Mouse (Mus musculus) stomach, embryonic 15.5 days (tissue): ENCODE measurements at regions not wholly inside any gene's neighbourhood (a gene's known extent, or its start where the extent isn't known, plus 50 kb on each side); places are given as distances from the start of the nearest gene placed in this dataset.

Experiments
- ATAC-seq: fragments of 200-750 bp; cut with Nextera tagmentation; 2 replicates; pipeline ENCODE4 v1.8.0; 2017; ENCODE audit warnings: low read depth, moderate number of reproducible peaks, moderate TSS enrichment; ENCODE audit not compliant: insufficient read depth, low FRiP score
- H3K27ac ChIP-seq: fragments of 300-500 bp; sonication (generic); 2 replicates; pipeline ENCODE4 v1.5.1; 2015; ENCODE audit warnings: mild to moderate bottlenecking, inconsistent platforms
- H3K27me3 ChIP-seq: fragments of 300-500 bp; sonication (generic); replicated peaks from 2 replicates; pipeline ENCODE4 v1.6.1; 2015; ENCODE audit warnings: inconsistent platforms
- H3K36me3 ChIP-seq: fragments of 300-500 bp; sonication (generic); 2 replicates; pipeline ENCODE4 v1.6.1; 2015; ENCODE audit warnings: inconsistent platforms
- H3K4me1 ChIP-seq: fragments of 300-500 bp; sonication (generic); 2 replicates; pipeline ENCODE4 v1.6.1; 2015; ENCODE audit warnings: inconsistent platforms
- H3K4me2 ChIP-seq: fragments of 300-500 bp; sonication (generic); 2 replicates; pipeline ENCODE4 v1.6.1; 2015; ENCODE audit warnings: mild to moderate bottlenecking, inconsistent platforms
- H3K4me3 ChIP-seq: fragments of 300-500 bp; sonication (generic); replicated peaks from 2 replicates; pipeline ENCODE4 v1.5.1; 2015; ENCODE audit warnings: inconsistent platforms
- H3K9ac ChIP-seq: fragments of 300-500 bp; sonication (generic); 2 replicates; pipeline ENCODE4 v1.6.1; 2015; ENCODE audit warnings: inconsistent platforms
- H3K9me3 ChIP-seq: fragments of 300-500 bp; sonication (generic); 2 replicates; pipeline ENCODE4 v1.6.1; 2016; ENCODE audit warnings: inconsistent platforms
- WGBS: fragments of 180-500 bp; shearing (Covaris S2); methylation state at CpG from one replicate; pipeline ENCODE4 v1.1.7; 2015; 5-methylcytosine and 5-hydroxymethylcytosine counted together

GRCm38 (mm10) chr9:116384176-116385076 lies 209.3 kb upstream of the Tgfbr2 start:
- WGBS, result 49% methylated on average over 21 of the region's 21 CpGs
- Histone ChIP-seq H3K36me3 (no peaks in the 10 kb centered on the region), H3K4me2 (peak overlapping the region; percentile 61), H3K4me1 (peaks cover 20% of the 10 kb centered on the region), H3K27ac (peak overlapping the region; percentile 81), H3K9me3 (no peaks in the 10 kb centered on the region), H3K4me3 (no peak overlapping the region), H3K27me3 (no peaks in the 10 kb centered on the region), H3K9ac (no peak overlapping the region)
- ATAC-seq, result peak; percentile 56; the same call in 1 of the 2 replicates

- H3K27me3 ChIP-seq, result no peaks in the 10 kb centered on the region
- ATAC-seq, result peak; percentile 70
- no peak overlapping the region for H3K9ac ChIP-seq
- H3K4me3 ChIP-seq, result peak overlapping the region; percentile 17
- H3K9me3 ChIP-seq, result no peaks in the 10 kb centered on the region
- peak overlapping the region; percentile 61 for H3K4me2 ChIP-seq
- peaks cover 20% of the 10 kb centered on the region for H3K4me1 ChIP-seq
- WGBS, result 14% methylated on average over 18 of the region's 18 CpGs
- no peaks in the 10 kb centered on the region for H3K36me3 ChIP-seq
- H3K27ac ChIP-seq, result peak overlapping the region; percentile 81
These were observed 208.4 kb upstream of the Tgfbr2 start for GRCm38 (mm10) chr9:116383411-116384101.

GRCm38 (mm10) chr9:116377706-116378105 lies 202.5 kb upstream of the Tgfbr2 start:
- no peak overlapping the region for H3K27ac ChIP-seq
- no peaks in the 10 kb centered on the region for H3K9me3 ChIP-seq
- no peaks in the 10 kb centered on the region for H3K36me3 ChIP-seq
- 62% methylated on average over 1 of the region's 1 CpGs for WGBS
- no peak overlapping the region for H3K4me2 ChIP-seq
- ATAC-seq, result no peak
- H3K4me1 ChIP-seq, result no peaks in the 10 kb centered on the region
- no peaks in the 10 kb centered on the region for H3K27me3 ChIP-seq
- no peak overlapping the region for H3K9ac ChIP-seq
- no peak overlapping the region for H3K4me3 ChIP-seq

- no peak overlapping the region for H3K4me2 ChIP-seq
- peak; percentile 39; the same call in 1 of the 2 replicates for ATAC-seq
- H3K9me3 ChIP-seq, result no peaks in the 10 kb centered on the region
- no peaks in the 10 kb centered on the region for H3K36me3 ChIP-seq
- no peak overlapping the region for H3K9ac ChIP-seq
- 57% methylated on average over 12 of the region's 12 CpGs for WGBS
- H3K4me3 ChIP-seq, result no peak overlapping the region
- no peaks in the 10 kb centered on the region for H3K27me3 ChIP-seq
- peak overlapping the region; percentile 8; the same call in 1 of the 2 replicates for H3K27ac ChIP-seq
- no peaks in the 10 kb centered on the region for H3K4me1 ChIP-seq
These were observed 200.6 kb upstream of the Tgfbr2 start for GRCm38 (mm10) chr9:116375658-116376357.

- WGBS, result 52% methylated on average over 4 of the region's 4 CpGs
- Histone ChIP-seq H3K27ac (no peak overlapping the region), H3K4me1 (no peaks in the 10 kb centered on the region), H3K36me3 (no peaks in the 10 kb centered on the region), H3K4me3 (no peak overlapping the region), H3K9ac (no peak overlapping the region), H3K4me2 (no peak overlapping the region), H3K9me3 (no peaks in the 10 kb centered on the region), H3K27me3 (no peaks in the 10 kb centered on the region)
- no peak for ATAC-seq
These were observed 199.2 kb upstream of the Tgfbr2 start for GRCm38 (mm10) chr9:116374343-116374742.

- Histone ChIP-seq H3K27ac (no peak overlapping the region), H3K4me1 (no peaks in the 10 kb centered on the region), H3K36me3 (no peaks in the 10 kb centered on the region), H3K9me3 (no peaks in the 10 kb centered on the region), H3K4me2 (no peak overlapping the region), H3K4me3 (no peak overlapping the region), H3K27me3 (no peaks in the 10 kb centered on the region), H3K9ac (no peak overlapping the region)
- 76% methylated on average over 3 of the region's 3 CpGs for WGBS
- no peak for ATAC-seq
These were observed 198.2 kb upstream of the Tgfbr2 start for GRCm38 (mm10) chr9:116373396-116373795.

GRCm38 (mm10) chr9:116369059-116369718 lies 194.0 kb upstream of the Tgfbr2 start:
- Histone ChIP-seq H3K36me3 (no peaks in the 10 kb centered on the region), H3K27ac (no peak overlapping the region), H3K4me2 (no peak overlapping the region), H3K27me3 (no peaks in the 10 kb centered on the region), H3K4me1 (no peaks in the 10 kb centered on the region), H3K4me3 (no peak overlapping the region), H3K9me3 (no peaks in the 10 kb centered on the region), H3K9ac (no peak overlapping the region)
- no peak for ATAC-seq

GRCm38 (mm10) chr9:116366713-116367112 lies 191.6 kb upstream of the Tgfbr2 start:
- 92% methylated on average over 7 of the region's 7 CpGs for WGBS
- Histone ChIP-seq H3K4me2 (no peak overlapping the region), H3K27ac (no peak overlapping the region), H3K9me3 (no peaks in the 10 kb centered on the region), H3K4me1 (no peaks in the 10 kb centered on the region), H3K9ac (no peak overlapping the region), H3K4me3 (no peak overlapping the region), H3K27me3 (no peaks in the 10 kb centered on the region), H3K36me3 (no peaks in the 10 kb centered on the region)
- ATAC-seq, result no peak

- Histone ChIP-seq H3K4me2 (no peak overlapping the region), H3K27me3 (no peaks in the 10 kb centered on the region), H3K9me3 (no peaks in the 10 kb centered on the region), H3K4me3 (no peak overlapping the region), H3K9ac (no peak overlapping the region), H3K4me1 (no peaks in the 10 kb centered on the region), H3K36me3 (no peaks in the 10 kb centered on the region), H3K27ac (no peak overlapping the region)
- WGBS, result 72% methylated on average over 9 of the region's 9 CpGs
- ATAC-seq, result no peak
These were observed 191.0 kb upstream of the Tgfbr2 start for GRCm38 (mm10) chr9:116366193-116366592.

- WGBS, result 68% methylated on average over 3 of the region's 3 CpGs
- ATAC-seq, result no peak
These were observed 190.5 kb upstream of the Tgfbr2 start for GRCm38 (mm10) chr9:116365701-116366100.

GRCm38 (mm10) chr9:116365016-116365685 lies 190.0 kb upstream of the Tgfbr2 start:
- Histone ChIP-seq H3K4me2 (no peak overlapping the region), H3K4me3 (no peak overlapping the region), H3K4me1 (no peaks in the 10 kb centered on the region), H3K27ac (no peak overlapping the region), H3K36me3 (no peaks in the 10 kb centered on the region), H3K9me3 (no peaks in the 10 kb centered on the region), H3K27me3 (no peaks in the 10 kb centered on the region), H3K9ac (no peak overlapping the region)
- WGBS, result 54% methylated on average over 12 of the region's 12 CpGs
- ATAC-seq, result no peak

More at GRCm38 (mm10) chr9:116365701-116366100, 190.5 kb upstream of the Tgfbr2 start:
- H3K9ac ChIP-seq, result no peak overlapping the region
- H3K27me3 ChIP-seq, result no peaks in the 10 kb centered on the region
- no peak overlapping the region for H3K27ac ChIP-seq
- H3K4me2 ChIP-seq, result no peak overlapping the region
- H3K9me3 ChIP-seq, result no peaks in the 10 kb centered on the region
- H3K4me1 ChIP-seq, result no peaks in the 10 kb centered on the region
- no peak overlapping the region for H3K4me3 ChIP-seq
- no peaks in the 10 kb centered on the region for H3K36me3 ChIP-seq
